Mouse (Mus musculus): ENCODE data around the gene S100a5. TPM values are rescaled to one million over a fixed set of nuclear protein-coding genes. Genes with fewer than 3 reads are reported as not detected.

The S100a5 gene
- polyA plus RNA-seq, 1 experiment from 2014 or later: not detected

DNA sequence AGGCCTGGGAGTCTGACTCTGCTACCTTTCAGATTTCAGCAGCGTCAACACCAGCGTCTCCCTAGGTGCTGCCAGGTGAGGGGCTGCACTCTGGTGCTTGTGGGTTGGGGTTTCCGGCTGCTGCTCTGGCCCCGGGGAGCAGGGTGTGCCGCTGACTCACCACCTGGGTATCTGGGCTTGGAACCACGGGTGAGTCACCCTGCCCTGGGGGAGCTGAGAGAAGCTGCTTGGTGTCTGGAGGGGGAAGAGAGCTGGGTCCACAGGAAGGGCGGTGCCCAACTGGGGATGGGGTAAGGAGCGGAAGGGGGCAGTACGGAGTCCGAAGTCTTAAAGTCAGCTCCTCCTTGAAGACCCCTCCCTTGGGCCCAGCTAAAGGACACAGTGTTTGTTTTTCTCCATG lies 21.4 kb upstream of the S100a5 start:
- H3K4me3 ChIP-seq: no peak overlapping the region
- no peak overlapping the region for H3K9ac ChIP-seq
- 77% methylated on average over 10 of the region's 10 CpGs for WGBS

DNA sequence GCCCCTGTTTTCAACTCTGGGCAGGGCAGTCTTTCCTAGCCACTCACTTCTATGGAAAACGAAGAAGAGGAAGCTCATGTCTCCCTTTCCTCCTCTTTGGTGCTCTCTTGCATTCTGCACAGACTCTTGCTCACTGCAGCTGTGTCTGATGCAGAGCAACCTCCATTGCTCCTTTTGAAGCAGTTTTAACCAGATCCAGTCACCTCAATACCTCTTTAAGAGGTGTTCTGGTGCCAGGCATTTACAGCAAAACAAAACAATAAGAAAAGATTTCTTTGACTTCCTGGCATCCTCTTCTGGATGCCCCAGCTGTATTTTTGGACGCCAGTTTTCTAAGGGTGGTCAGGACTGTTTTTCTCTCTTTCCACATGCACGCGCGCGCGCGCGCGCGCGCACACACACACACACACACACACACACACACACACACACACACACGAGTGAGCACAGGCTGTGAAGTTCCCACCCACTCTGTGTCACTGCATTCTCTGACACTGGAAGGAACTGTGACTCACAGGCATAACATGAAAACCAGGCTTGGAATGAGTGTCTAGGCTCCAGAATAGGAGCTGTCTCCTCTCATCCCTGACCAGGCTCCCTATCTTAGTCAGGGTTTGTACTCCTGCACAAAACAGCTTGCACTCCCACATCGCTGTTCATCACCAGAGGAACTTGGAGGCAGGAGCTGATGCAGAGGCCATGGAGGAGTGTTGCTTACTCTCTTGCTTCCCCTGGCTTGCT lies 20.8 kb upstream of the S100a5 start:
- no peak overlapping the region for H3K9ac ChIP-seq
- H3K4me3 ChIP-seq: no peak overlapping the region
- no peaks in the 10 kb centered on the region for H3K9me3 ChIP-seq
- no peaks in the 10 kb centered on the region for H3K36me3 ChIP-seq
- H3K4me2 ChIP-seq: no peak overlapping the region
- H3K27me3 ChIP-seq: no peaks in the 10 kb centered on the region
- H3K4me1 ChIP-seq (replicated peaks): no peaks in the 10 kb centered on the region
- H3K27ac ChIP-seq (replicated peaks): no peak overlapping the region
- ATAC-seq (ENCODE audit: low read depth): no peak
- WGBS: 92% methylated on average over 14 of the region's 14 CpGs

More for the DNA sequence above, 21.4 kb upstream of the S100a5 start:
- Histone ChIP-seq H3K9me3 (no peaks in the 10 kb centered on the region), H3K27me3 (no peaks in the 10 kb centered on the region), H3K27ac (replicated peaks) (no peak overlapping the region), H3K4me2 (no peak overlapping the region), H3K4me1 (replicated peaks) (no peaks in the 10 kb centered on the region), H3K36me3 (no peaks in the 10 kb centered on the region)
- ATAC-seq (ENCODE audit: low read depth): no peak

DNA sequence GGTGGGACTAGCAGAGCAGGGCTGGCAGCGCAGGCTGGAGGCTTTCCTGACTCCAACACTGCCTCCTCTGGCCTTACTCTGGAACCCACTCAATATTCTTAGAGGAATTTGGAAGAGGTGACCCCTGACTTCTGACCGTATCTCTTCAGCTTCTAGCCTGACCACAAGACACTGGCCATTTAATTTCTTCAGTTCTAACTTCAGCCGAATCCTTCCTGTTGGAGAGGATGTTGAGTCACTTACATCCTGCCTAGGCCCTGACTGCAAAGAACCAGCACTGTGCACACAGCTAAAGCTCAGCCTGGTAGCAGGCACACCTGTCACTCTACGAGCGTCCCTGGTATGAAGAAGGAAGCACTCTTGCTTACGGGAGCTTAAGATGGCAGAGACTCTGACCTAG lies 18.9 kb upstream of the S100a5 start:
- no peak for ATAC-seq (ENCODE audit: low read depth)
- Histone ChIP-seq H3K9me3 (0 out of 2 replicates have a peak, but pooled peaks cover 3% of the 10 kb centered on the region), H3K27me3 (no peaks in the 10 kb centered on the region), H3K36me3 (no peaks in the 10 kb centered on the region), H3K27ac (replicated peaks) (no peak overlapping the region), H3K9ac (no peak overlapping the region), H3K4me1 (replicated peaks) (no peaks in the 10 kb centered on the region), H3K4me3 (no peak overlapping the region), H3K4me2 (no peak overlapping the region)
- WGBS: 86% methylated on average over 6 of the region's 6 CpGs

DNA sequence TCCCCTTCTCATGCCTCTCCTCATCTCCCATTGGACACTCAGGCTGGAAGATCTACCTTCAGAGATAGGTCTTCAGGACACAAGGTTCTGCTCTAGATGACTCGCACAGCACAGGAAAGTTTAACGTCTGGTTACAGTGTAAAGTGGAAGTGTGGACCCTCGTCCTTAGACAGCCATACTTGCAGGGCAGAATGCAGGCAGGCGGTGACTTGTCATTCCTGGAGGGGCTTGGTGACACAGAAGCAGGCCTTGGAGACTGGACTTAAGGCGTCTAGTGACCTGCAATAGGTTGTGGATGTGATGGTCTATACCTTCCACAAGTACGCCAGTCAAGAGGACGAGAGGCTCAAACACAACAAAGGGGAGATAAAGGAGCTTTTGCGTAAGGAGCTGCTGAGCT lies 18.4 kb upstream of the S100a5 start, which contains the start of gene S100a2:
Gene S100a2 (plus strand): TSS at position 301 of the 400 bp plus-strand sequence.
- H3K9me3 ChIP-seq: 0 out of 2 replicates have a peak, but pooled peaks cover 3% of the 10 kb centered on the region
- no peak within 1 kb of the TSS for H3K27ac ChIP-seq (replicated peaks)
- no peak within 1 kb of the TSS for H3K9ac ChIP-seq
- no peak for ATAC-seq (ENCODE audit: low read depth)
- no peaks in the 10 kb centered on the region for H3K4me1 ChIP-seq (replicated peaks)
- H3K27me3 ChIP-seq: no peaks in the 10 kb centered on the region
- no peak within 1 kb of the TSS for H3K4me3 ChIP-seq
- H3K36me3 ChIP-seq: no peaks in the 10 kb centered on the region
- 89% methylated on average over 8 of the region's 8 CpGs for WGBS
- no peak within 1 kb of the TSS for H3K4me2 ChIP-seq

DNA sequence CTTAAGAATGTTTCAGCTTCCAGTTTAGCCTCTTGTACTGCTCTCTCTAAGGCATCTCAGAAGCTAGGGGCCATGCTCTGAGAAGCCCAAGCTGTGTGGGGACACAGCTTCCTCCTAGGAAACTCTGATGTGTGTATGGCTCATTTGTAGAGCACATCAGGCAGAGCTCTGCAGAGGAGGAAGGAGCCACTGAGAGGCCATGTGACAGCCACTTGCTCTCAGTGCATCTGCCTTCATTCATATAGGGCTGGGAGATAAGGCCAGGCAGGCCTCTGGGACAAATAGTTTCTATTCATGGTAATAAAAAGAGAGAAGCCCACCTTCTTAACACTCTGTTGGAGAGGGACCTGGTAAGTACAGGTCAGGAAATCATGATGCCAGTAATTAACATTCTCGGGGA lies 13.9 kb upstream of the S100a5 start:
- Histone ChIP-seq H3K27ac (replicated peaks) (no peak overlapping the region), H3K27me3 (no peaks in the 10 kb centered on the region), H3K9ac (no peak overlapping the region), H3K4me1 (replicated peaks) (no peaks in the 10 kb centered on the region), H3K36me3 (no peaks in the 10 kb centered on the region), H3K9me3 (0 out of 2 replicates have a peak, but pooled peaks cover 3% of the 10 kb centered on the region), H3K4me3 (no peak overlapping the region), H3K4me2 (no peak overlapping the region)
- no peak for ATAC-seq (ENCODE audit: low read depth)
- 68% methylated on average over 1 of the region's 1 CpGs for WGBS

DNA sequence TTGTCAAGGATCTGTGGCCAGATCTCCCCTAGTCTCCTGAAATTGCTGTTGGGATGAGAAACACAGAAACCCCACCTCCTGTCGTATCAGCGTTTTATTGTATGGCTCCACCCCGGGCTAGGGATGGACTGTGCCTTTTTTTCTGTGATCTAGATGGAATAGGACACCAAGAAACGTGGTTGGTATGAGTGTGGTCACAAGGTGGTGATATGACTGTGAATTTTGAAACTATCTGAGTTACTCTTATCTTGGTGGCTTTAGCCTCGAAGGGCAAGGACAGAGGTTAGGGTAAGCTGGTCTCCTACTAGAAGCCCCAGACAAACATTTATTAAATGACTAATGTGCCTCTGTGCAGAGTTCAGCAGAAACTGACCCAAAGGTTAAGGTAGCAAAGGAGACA lies 12.8 kb upstream of the S100a5 start:
- 74% methylated on average over 5 of the region's 5 CpGs for WGBS
- Histone ChIP-seq H3K4me1 (replicated peaks) (no peaks in the 10 kb centered on the region), H3K4me2 (no peak overlapping the region), H3K36me3 (no peaks in the 10 kb centered on the region), H3K27ac (replicated peaks) (no peak overlapping the region), H3K9ac (no peak overlapping the region), H3K9me3 (0 out of 2 replicates have a peak, but pooled peaks cover 3% of the 10 kb centered on the region), H3K27me3 (no peaks in the 10 kb centered on the region), H3K4me3 (no peak overlapping the region)
- no peak for ATAC-seq (ENCODE audit: low read depth)

DNA sequence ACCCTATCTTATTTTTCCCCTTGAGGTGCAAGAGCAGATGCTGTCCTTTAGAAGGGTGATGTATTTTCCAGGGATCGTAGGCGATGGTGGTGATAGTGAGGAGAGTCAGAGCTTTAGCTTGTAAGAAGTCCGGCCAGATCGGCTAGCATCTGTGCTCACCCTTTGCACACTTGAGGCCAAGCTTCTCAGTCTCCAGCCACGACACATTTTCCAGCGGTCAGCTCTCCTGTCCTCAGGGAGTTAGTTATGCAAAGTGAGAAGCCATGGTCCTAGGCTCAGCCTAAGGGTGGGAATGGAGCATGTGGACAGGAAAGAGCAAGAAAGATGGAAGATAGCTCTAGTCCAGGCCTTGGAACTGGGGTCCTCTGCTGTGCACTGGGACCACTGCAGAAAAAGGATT lies 11.5 kb upstream of the S100a5 start:
- 91% methylated on average over 6 of the region's 6 CpGs for WGBS
- H3K36me3 ChIP-seq: no peaks in the 10 kb centered on the region

DNA sequence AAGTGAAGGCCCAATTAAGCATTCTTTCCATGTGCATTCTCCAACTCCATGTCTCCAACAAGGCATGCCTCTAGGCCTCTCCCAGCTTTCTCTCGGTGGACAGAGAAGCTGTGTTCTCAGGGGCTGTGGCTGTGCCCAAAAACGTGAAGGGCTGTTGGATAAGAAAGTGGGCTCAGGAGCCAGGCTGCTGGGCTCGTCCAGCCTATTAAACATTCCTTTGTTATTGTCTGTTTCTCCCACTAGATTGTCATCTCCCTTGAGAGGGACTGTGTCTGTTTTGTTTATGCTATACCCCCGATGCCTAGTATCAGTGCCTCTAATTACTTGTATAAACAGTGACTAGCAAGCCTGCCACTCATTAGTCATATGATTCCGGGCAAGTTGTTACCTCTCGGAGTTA lies 10.6 kb upstream of the S100a5 start:
- no peaks in the 10 kb centered on the region for H3K36me3 ChIP-seq
- H3K27me3 ChIP-seq: no peaks in the 10 kb centered on the region
- H3K9me3 ChIP-seq: 0 out of 2 replicates have a peak, but pooled peaks cover 3% of the 10 kb centered on the region
- ATAC-seq (ENCODE audit: low read depth): no peak
- 64% methylated on average over 6 of the region's 6 CpGs for WGBS
- H3K27ac ChIP-seq (replicated peaks): no peak overlapping the region
- H3K4me3 ChIP-seq: no peak overlapping the region
- H3K9ac ChIP-seq: no peak overlapping the region
- H3K4me1 ChIP-seq (replicated peaks): no peaks in the 10 kb centered on the region
- no peak overlapping the region for H3K4me2 ChIP-seq

More for the DNA sequence above, 11.5 kb upstream of the S100a5 start:
- H3K27me3 ChIP-seq: no peaks in the 10 kb centered on the region
- H3K9me3 ChIP-seq: 0 out of 2 replicates have a peak, but pooled peaks cover 3% of the 10 kb centered on the region
- no peak overlapping the region for H3K4me3 ChIP-seq
- H3K4me1 ChIP-seq (replicated peaks): no peaks in the 10 kb centered on the region
- H3K9ac ChIP-seq: no peak overlapping the region
- H3K27ac ChIP-seq (replicated peaks): no peak overlapping the region
- H3K4me2 ChIP-seq: no peak overlapping the region
- no peak for ATAC-seq (ENCODE audit: low read depth)

DNA sequence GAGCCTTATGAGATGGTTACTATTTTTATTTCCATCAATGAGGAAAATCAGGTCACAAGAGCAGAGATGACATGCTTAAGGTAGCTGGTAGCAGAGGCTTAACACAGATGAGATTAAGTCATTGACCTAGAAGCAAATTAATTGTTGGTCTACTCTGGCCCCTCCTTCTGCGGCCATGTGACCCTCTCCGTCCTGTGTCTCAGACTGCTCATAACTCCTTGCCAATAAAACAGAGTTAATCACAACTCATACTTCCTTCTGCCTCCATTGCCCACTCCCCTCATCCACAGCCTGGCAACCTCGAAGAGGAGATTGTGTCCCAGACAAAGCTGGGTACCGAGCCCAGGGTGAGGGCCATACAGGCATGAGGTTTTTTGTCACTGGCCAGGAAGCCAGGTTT lies 10.1 kb upstream of the S100a5 start:
- WGBS: 90% methylated on average over 4 of the region's 4 CpGs

DNA sequence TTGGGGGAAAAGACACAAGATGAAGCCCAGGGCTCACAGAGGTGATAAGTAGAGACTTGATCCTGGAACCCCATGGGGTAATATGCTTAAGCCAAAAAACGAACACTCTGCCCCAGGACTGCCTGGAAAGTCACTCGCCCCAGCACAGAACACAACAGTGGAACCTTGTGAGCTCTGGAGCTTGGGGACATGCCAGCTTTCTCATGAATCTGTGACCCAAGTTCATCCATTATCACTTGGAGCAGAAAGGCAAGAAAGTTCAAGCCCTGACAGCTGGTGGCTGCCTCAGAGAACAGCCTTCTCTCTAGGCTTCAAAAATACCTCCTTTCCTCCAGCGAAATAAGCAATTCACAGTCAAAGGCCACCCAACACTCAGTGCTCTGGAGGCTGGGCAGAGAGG lies 8.9 kb upstream of the S100a5 start:
- Histone ChIP-seq H3K36me3 (no peaks in the 10 kb centered on the region), H3K4me3 (no peak overlapping the region), H3K4me1 (replicated peaks) (peaks cover 3% of the 10 kb centered on the region), H3K4me2 (no peak overlapping the region), H3K27me3 (no peaks in the 10 kb centered on the region), H3K27ac (replicated peaks) (no peak overlapping the region), H3K9me3 (no peaks in the 10 kb centered on the region), H3K9ac (no peak overlapping the region)
- no peak for ATAC-seq (ENCODE audit: low read depth)
- 67% methylated on average over 3 of the region's 3 CpGs for WGBS

More for the DNA sequence above, 10.1 kb upstream of the S100a5 start:
- no peak for ATAC-seq (ENCODE audit: low read depth)
- no peak overlapping the region for H3K9ac ChIP-seq
- no peak overlapping the region for H3K4me3 ChIP-seq
- no peaks in the 10 kb centered on the region for H3K27me3 ChIP-seq
- H3K4me1 ChIP-seq (replicated peaks): no peaks in the 10 kb centered on the region
- no peak overlapping the region for H3K27ac ChIP-seq (replicated peaks)
- H3K4me2 ChIP-seq: no peak overlapping the region
- H3K9me3 ChIP-seq: 0 out of 2 replicates have a peak, but pooled peaks cover 3% of the 10 kb centered on the region
- H3K36me3 ChIP-seq: no peaks in the 10 kb centered on the region

DNA sequence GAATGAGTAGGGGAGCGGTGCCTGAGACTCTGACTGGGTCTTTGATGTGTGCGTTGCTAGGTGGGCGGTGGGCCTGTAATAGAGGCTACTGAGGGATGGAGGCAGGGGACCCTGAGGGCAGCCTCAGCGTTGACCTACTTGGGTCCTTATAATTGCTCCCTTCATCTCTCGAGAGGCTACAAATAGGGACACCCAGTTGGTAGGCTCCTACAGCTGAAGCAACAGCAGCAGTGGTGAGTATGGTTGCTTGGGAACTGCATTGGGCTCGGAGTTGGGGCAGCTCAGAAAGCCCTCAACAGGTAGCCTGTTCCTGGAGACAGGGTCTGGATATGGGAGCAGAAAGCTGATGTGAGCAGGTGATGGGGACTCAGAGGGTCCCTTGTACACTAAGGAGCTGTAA lies 8.3 kb upstream of the S100a5 start:
- WGBS: 77% methylated on average over 6 of the region's 6 CpGs
- no peak for ATAC-seq (ENCODE audit: low read depth)
- peaks cover 9% of the 10 kb centered on the region for H3K4me1 ChIP-seq (replicated peaks)

DNA sequence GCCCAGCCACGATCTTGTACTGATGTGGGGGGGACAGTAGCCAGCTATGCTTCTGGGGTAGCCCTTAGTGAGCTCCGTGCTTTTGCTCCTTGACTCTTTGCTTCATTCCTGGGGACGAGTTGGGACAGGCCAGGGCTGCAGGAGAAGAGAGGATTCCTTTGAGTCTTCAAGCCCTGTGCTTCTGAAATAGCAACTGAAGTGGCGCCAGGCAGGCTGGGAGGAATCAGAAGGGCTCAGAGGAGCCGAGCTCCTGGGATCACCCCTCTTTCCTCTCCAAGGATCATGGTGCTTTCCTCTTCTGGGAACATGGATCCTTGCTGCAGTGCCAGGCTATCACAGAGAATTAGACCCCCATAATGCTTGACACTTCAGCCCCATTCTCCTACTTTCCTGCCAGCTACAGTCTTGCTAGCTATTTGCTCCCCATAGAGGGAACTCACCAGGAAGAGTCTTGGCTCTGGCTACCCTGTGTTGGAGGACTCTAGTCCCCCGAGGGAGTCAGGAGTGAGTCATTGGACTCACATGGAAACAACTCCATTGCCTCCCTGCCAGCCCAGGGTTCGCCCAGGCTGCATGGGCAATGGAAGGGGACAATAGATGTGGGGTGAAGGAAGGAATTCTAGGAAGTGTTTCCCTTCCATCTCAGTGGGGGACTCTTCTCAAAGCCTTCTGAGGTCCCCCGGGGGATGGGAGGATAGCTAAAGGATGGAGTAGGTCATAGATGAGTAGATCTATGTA lies 7.7 kb upstream of the S100a5 start:
- Histone ChIP-seq H3K4me2 (no peak overlapping the region), H3K27me3 (no peaks in the 10 kb centered on the region), H3K4me3 (no peak overlapping the region), H3K9ac (no peak overlapping the region), H3K27ac (replicated peaks) (no peak overlapping the region), H3K36me3 (no peaks in the 10 kb centered on the region), H3K4me1 (replicated peaks) (peaks cover 9% of the 10 kb centered on the region), H3K9me3 (no peaks in the 10 kb centered on the region)
- WGBS: 85% methylated on average over 8 of the region's 8 CpGs
- no peak for ATAC-seq (ENCODE audit: low read depth)

More for the DNA sequence above, 8.3 kb upstream of the S100a5 start:
- Histone ChIP-seq H3K4me2 (no peak overlapping the region), H3K4me3 (no peak overlapping the region), H3K27me3 (no peaks in the 10 kb centered on the region), H3K9me3 (no peaks in the 10 kb centered on the region), H3K36me3 (no peaks in the 10 kb centered on the region), H3K27ac (replicated peaks) (no peak overlapping the region), H3K9ac (no peak overlapping the region)
